Mouse (Mus musculus): Measurements from ENCODE around the gene Ttc28. TPM values are rescaled to one million over a fixed set of nuclear protein-coding genes. Genes with fewer than 3 reads are reported as not detected.

Ttc28 gene
- total and polyA plus RNA-seq, 3 experiments: 0.21 to 0.89 (median 0.28) TPM

- TF ChIP-seq MAFK (IDR thresholded peaks at IDR 0.05; ENCODE audit: insufficient replicate concordance, low read length) (peak; percentile 87), ZC3H11A (IDR thresholded peaks at IDR 0.05; ENCODE audit: low read depth, low read length) (no peak)
- dilution Hi-C loops (cut with MboI; ENCODE audit: extremely low pct_ligation_motif_present, extremely low pct_unique_long_range_greater_than_20kb, low sequenced_read_pairs): no loop called here
Observed at GRCm38 (mm10) chr5:111200915-111201610, 321.5 kb downstream of the Ttc28 start.

DNA sequence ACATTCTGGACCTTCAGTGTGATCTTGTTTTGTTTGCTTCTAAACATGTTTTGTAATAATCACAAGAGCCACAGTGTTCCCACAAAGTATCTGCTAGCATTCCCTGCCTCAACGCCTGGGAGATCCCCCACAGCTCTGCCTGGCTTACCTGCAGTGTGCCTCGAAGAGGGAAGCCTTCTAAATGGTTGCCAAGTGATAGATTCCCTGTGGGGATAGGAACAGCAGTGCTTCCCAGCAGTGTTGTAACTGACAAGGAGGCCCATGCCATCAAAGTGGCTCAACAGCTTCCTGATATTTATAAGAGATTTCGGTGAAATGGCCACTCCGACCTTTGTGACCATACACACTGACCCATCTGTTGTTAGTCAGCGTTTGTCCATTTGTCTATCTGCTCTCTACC is 324.6 kb downstream of the Ttc28 start:
- in situ Hi-C loops (cut with MboI; ENCODE audit: low pct_ligation_motif_present, low pct_unique_long_range_greater_than_20kb, low sequenced_read_pairs): loop anchor here (25.0 kb wide), 1 partner anchor 192 kb away; no protein-coding TSS in a partner anchor
- Histone ChIP-seq H3K9me3 (replicated peaks; ENCODE audit: low read length) (no peaks in the 10 kb centered on the region), H3K36me3 (replicated peaks in 1 of 2; ENCODE audit: control insufficient read depth in 1 of 2, insufficient read depth in 1 of 2, low read length in 1 of 2) (no peaks in the 10 kb centered on the region), H3K4me2 (ENCODE audit: insufficient read depth, low read depth, poor library complexity, severe bottlenecking) (no peak overlapping the region), H3K79me2 (replicated peaks; ENCODE audit: control insufficient read depth, extremely low read depth, insufficient read depth, poor library complexity, severe bottlenecking) (no peaks in the 10 kb centered on the region), H3K4me1 (ENCODE audit: control insufficient read depth in 1 of 2, insufficient read depth in 2 of 2) (peaks cover 5 to 19% of the 10 kb centered on the region in 2 experiments; a peak in 3 of 4 replicates), H3K4me3 (replicated peaks in 1 of 3; ENCODE audit: low read depth in 2 of 3, low read length in 2 of 3, poor library complexity in 1 of 3) (no peak overlapping the region), H3K9ac (ENCODE audit: insufficient read depth, low read depth) (no peak overlapping the region), H3K27me3 (replicated peaks) (peaks cover 20% of the 10 kb centered on the region), H3K27ac (ENCODE audit: insufficient read depth, low read depth) (no peak overlapping the region)
- dilution Hi-C loops (cut with MboI; ENCODE audit: extremely low pct_ligation_motif_present, extremely low pct_unique_long_range_greater_than_20kb, low sequenced_read_pairs): no loop called here
- TF ChIP-seq ZC3H11A (IDR thresholded peaks at IDR 0.05; ENCODE audit: low read depth, low read length): no peak
- no peak for TF ChIP-seq HCFC1 (IDR thresholded peaks at IDR 0.05; ENCODE audit: low read depth, low read length)
- no peak for TF ChIP-seq RCOR1 (conservative IDR thresholded peaks at IDR 0.05; ENCODE audit: low read depth, low read length)
- no peak for TF ChIP-seq TCF12 (IDR thresholded peaks at IDR 0.05; ENCODE audit: low read depth, low read length)
- TF ChIP-seq MAFK (IDR thresholded peaks at IDR 0.05; ENCODE audit: insufficient replicate concordance, low read length): no peak
- no peak for TF ChIP-seq PAX5 (IDR thresholded peaks at IDR 0.05; ENCODE audit: low read length)
- no peak for TF ChIP-seq ZKSCAN1 (IDR thresholded peaks at IDR 0.05; ENCODE audit: borderline replicate concordance, low read depth, low read length)
- TF ChIP-seq USF2 (conservative IDR thresholded peaks at IDR 0.05; ENCODE audit: low read depth, low read length): no peak
- no peak for DNase-seq (ENCODE audit: extremely low read depth)

More at GRCm38 (mm10) chr5:111200915-111201610, 321.5 kb downstream of the Ttc28 start:
- Histone ChIP-seq H3K27ac (ENCODE audit: insufficient read depth, low read depth) (no peak overlapping the region), H3K9me3 (replicated peaks; ENCODE audit: low read length) (no peaks in the 10 kb centered on the region), H3K4me2 (ENCODE audit: insufficient read depth, low read depth, poor library complexity, severe bottlenecking) (no peak overlapping the region), H3K27me3 (replicated peaks) (peaks cover 18% of the 10 kb centered on the region), H3K79me2 (replicated peaks; ENCODE audit: control insufficient read depth, extremely low read depth, insufficient read depth, poor library complexity, severe bottlenecking) (no peaks in the 10 kb centered on the region), H3K4me1 (ENCODE audit: control insufficient read depth in 1 of 2, insufficient read depth in 2 of 2) (peaks cover 5 to 26% of the 10 kb centered on the region in 2 experiments; a peak in 3 of 4 replicates), H3K4me3 (replicated peaks in 1 of 3; ENCODE audit: low read depth in 2 of 3, low read length in 2 of 3, poor library complexity in 1 of 3) (no peak overlapping the region), H3K9ac (ENCODE audit: insufficient read depth, low read depth) (no peak overlapping the region), H3K36me3 (replicated peaks in 1 of 2; ENCODE audit: control insufficient read depth in 1 of 2, insufficient read depth in 1 of 2, low read length in 1 of 2) (no peaks in the 10 kb centered on the region)
- in situ Hi-C loops (cut with MboI; ENCODE audit: low pct_ligation_motif_present, low pct_unique_long_range_greater_than_20kb, low sequenced_read_pairs): loop anchor here (25.0 kb wide), 1 partner anchor 189 kb away; no protein-coding TSS in a partner anchor
- no peak for DNase-seq (ENCODE audit: extremely low read depth)

GRCm38 (mm10) chr5:111204976-111205586 is 325.5 kb downstream of the Ttc28 start:
- DNase-seq (ENCODE audit: extremely low read depth): no peak
- dilution Hi-C loops (cut with MboI; ENCODE audit: extremely low pct_ligation_motif_present, extremely low pct_unique_long_range_greater_than_20kb, low sequenced_read_pairs): no loop called here

More at GRCm38 (mm10) chr5:111204976-111205586, 325.5 kb downstream of the Ttc28 start:
- in situ Hi-C loops (cut with MboI; ENCODE audit: low pct_ligation_motif_present, low pct_unique_long_range_greater_than_20kb, low sequenced_read_pairs): loop anchor here (25.0 kb wide), 1 partner anchor 193 kb away; no protein-coding TSS in a partner anchor
- no peak overlapping the region for H3K27ac ChIP-seq (ENCODE audit: insufficient read depth, low read depth)
- H3K9me3 ChIP-seq (replicated peaks; ENCODE audit: low read length): no peaks in the 10 kb centered on the region
- no peak overlapping the region for H3K9ac ChIP-seq (ENCODE audit: insufficient read depth, low read depth)
- no peaks in the 10 kb centered on the region for H3K36me3 ChIP-seq (replicated peaks in 1 of 2; ENCODE audit: control insufficient read depth in 1 of 2, insufficient read depth in 1 of 2, low read length in 1 of 2)
- H3K4me1 ChIP-seq (ENCODE audit: control insufficient read depth in 1 of 2, insufficient read depth in 2 of 2): peaks cover 5 to 10% of the 10 kb centered on the region in 2 experiments; a peak in 3 of 4 replicates
- TF ChIP-seq USF1 (IDR thresholded peaks at IDR 0.05; ENCODE audit: low read depth, low read length) (no peak), JUND (conservative IDR thresholded peaks at IDR 0.05; ENCODE audit: low read depth, low read length) (no peak), UBTF (IDR thresholded peaks at IDR 0.05; ENCODE audit: low read depth, low read length) (no peak), ELF1 (IDR thresholded peaks at IDR 0.05; ENCODE audit: low read depth, low read length) (no peak)
- no peak overlapping the region for H3K4me2 ChIP-seq (ENCODE audit: insufficient read depth, low read depth, poor library complexity, severe bottlenecking)
- peaks cover 21% of the 10 kb centered on the region for H3K27me3 ChIP-seq (replicated peaks)
- H3K4me3 ChIP-seq (replicated peaks in 1 of 3; ENCODE audit: low read depth in 2 of 3, low read length in 2 of 3, poor library complexity in 1 of 3): no peak overlapping the region
- no peaks in the 10 kb centered on the region for H3K79me2 ChIP-seq (replicated peaks; ENCODE audit: control insufficient read depth, extremely low read depth, insufficient read depth, poor library complexity, severe bottlenecking)

All from CH12.LX (cell line).